Mouse (Mus musculus): ENCODE measurements around the gene Acrv1. TPM values are rescaled to one million over a fixed set of nuclear protein-coding genes. Genes with fewer than 3 reads are reported as not detected.
"Not testable (repeated sequence)": the region's sequence is repeated elsewhere in the genome, so short reads cannot be mapped to it uniquely, and the experiment has no call there.

The Acrv1 gene
- polyA plus RNA-seq (2016; fragmentation: Nextera tagmentation; extraction: Ambion mirVana), result not detected in 2 replicates

DNA sequence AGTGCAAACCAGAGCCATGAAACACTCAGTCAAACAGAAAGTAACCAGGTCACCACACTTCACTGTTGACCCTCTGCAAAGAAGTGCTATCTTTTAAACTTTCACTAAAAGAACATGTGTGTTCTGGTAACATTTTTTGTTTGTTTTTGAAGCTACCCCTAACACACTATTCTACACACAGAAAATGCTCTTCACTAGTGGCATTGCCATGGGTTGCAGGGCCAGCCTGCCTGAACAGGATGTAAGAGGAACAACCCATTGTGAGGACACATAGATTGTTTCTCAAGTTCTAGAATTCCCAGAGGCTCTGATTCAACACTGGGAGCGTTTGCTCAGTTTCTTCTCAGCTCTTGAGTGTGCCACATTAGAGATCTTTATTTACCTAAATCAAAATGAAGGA, at the start of gene Acrv1:
Acrv1 (plus strand) TSS at position 301 of the 400 bp plus-strand sequence.
- no peak within 1 kb of the TSS for H3K9ac ChIP-seq
- no peak for ATAC-seq (ENCODE audit: low FRiP score)
- 68% methylated on average over 1 of the region's 1 CpGs for WGBS

DNA sequence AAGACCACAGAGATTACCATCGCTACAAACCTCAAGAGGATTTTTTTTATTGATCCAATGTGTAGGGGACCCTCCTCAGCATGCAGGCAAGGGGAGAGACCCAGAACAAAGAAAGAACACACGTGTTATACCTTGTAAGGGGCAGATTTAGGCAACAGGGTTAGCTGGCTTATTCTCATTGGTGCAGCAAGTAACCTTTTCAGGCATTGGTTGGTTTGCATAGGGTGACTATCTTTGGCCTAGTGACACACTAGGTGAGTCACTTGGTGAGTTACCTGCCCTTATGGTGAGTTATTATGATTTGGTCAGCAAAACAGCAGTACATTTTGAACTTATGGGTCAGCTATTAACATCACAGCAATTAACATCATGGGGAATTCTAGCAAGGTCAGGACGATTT, 49.7 kb upstream of the Acrv1 start, which contains the start of gene A630095E13Rik:
A630095E13Rik (minus strand) TSS at position 101 of the 400 bp plus-strand sequence.
- H3K4me2 ChIP-seq (replicated peaks); H3K27ac ChIP-seq; H3K27me3 ChIP-seq; H3K4me1 ChIP-seq; H3K36me3 ChIP-seq; H3K9ac ChIP-seq; H3K4me3 ChIP-seq; H3K9me3 ChIP-seq (replicated peaks); ATAC-seq (ENCODE audit: low FRiP score): not testable (repeated sequence)
- WGBS, result 64% methylated on average over 3 of the region's 3 CpGs

More for the DNA sequence above, at the start of gene Acrv1:
- Histone ChIP-seq H3K9me3 (replicated peaks) (no peaks in the 10 kb centered on the region), H3K36me3 (no peaks in the 10 kb centered on the region), H3K4me3 (no peak within 1 kb of the TSS), H3K27ac (no peak within 1 kb of the TSS), H3K27me3 (no peaks in the 10 kb centered on the region), H3K4me2 (replicated peaks) (no peak within 1 kb of the TSS), H3K4me1 (no peaks in the 10 kb centered on the region)

DNA sequence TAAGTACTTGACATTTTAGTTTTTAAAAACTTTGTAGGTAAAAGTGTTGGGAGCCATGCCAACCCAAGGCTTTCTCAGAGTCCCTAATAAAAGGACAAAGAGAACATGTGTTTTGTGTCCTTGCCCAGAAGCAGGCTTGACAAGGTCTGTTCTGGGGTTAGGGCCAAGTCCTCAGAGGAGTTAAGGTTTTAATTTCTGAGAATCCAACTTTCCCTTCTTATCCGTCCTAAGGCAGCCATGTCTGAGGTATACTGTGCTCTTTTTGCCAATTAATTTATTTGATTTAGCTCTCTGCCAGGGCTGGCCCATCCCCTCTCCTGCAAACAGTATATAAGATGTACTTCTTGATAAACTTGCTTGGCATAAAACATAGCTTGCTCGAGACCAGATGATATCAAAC, 11.6 kb upstream of the Acrv1 start:
- no peak overlapping the region for H3K27ac ChIP-seq
- no peak overlapping the region for H3K4me3 ChIP-seq
- H3K36me3 ChIP-seq, result no peaks in the 10 kb centered on the region
- H3K9me3 ChIP-seq (replicated peaks), result no peaks in the 10 kb centered on the region
- no peak overlapping the region for H3K9ac ChIP-seq
- no peaks in the 10 kb centered on the region for H3K4me1 ChIP-seq
- no peaks in the 10 kb centered on the region for H3K27me3 ChIP-seq
- ATAC-seq (ENCODE audit: low FRiP score), result no peak
- WGBS, result 78% methylated on average over 2 of the region's 2 CpGs
- no peak overlapping the region for H3K4me2 ChIP-seq (replicated peaks)

DNA sequence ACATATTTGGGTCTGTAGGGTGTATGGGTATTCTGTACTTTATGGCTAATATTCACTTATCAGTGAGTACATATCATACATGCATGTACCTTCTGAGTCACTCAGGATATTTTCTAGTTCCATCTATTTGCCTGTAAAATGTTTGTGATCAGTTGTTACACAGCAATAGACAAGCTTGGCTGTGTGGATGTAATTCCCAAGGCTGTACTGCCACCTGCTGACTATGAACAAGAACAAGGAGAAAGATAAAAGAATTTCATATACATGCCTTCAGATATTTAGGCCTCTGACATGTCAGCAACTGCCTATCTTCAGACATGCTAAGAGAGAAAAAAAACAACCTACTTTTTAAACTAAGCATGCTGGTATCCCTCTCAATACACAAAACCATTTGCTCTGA, 5.7 kb upstream of the Acrv1 start:
- Histone ChIP-seq H3K4me1 (no peaks in the 10 kb centered on the region), H3K9ac (no peak overlapping the region), H3K36me3 (no peaks in the 10 kb centered on the region), H3K4me3 (no peak overlapping the region), H3K4me2 (replicated peaks) (no peak overlapping the region), H3K27me3 (no peaks in the 10 kb centered on the region), H3K27ac (no peak overlapping the region), H3K9me3 (replicated peaks) (no peaks in the 10 kb centered on the region)
- ATAC-seq (ENCODE audit: low FRiP score), result no peak

DNA sequence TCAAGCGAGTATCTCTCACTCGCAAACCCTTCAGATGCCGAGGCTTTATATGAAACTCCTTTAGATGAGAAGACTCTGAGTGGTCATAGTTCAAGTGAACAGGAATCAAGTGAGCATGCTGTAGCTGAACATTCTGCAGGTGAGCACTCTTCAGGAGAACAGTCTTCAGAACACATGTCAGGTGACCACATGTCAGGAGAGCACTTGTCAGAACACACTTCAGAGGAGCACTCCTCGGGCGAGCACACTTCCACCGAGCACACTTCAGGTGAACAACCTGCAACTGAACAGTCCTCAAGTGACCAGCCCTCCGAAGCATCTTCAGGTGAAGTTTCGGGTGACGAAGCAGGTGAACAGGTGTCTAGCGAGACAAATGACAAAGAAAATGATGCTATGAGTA, 1.3 kb downstream of the Acrv1 start:
- Histone ChIP-seq H3K27ac (no peak overlapping the region), H3K27me3 (no peaks in the 10 kb centered on the region), H3K9me3 (replicated peaks) (no peaks in the 10 kb centered on the region), H3K36me3 (no peaks in the 10 kb centered on the region), H3K4me1 (no peaks in the 10 kb centered on the region), H3K4me3 (no peak overlapping the region), H3K4me2 (replicated peaks) (no peak overlapping the region), H3K9ac (no peak overlapping the region)
- ATAC-seq (ENCODE audit: low FRiP score), result no peak
- 93% methylated on average over 10 of the region's 10 CpGs for WGBS

DNA sequence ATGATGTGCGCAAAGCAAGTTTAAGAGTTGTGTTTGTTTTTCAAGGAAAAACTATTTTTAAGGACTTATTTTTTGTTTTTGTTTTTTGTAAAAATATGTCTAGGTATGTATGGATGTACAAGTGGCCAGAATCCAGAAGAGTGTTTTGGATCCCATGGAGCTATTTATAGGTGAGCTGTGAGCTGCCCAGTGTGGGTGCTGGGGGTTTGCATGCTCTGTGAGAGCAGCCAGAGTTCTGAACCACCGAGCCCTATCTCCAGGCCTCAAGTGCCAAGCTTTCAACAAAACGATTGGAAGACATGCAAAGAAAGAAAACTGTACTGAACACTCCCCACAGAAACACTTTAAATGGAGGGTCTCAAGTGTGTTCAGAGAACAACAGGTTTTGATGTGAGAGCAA, 12.9 kb downstream of the Acrv1 start:
- 85% methylated on average over 3 of the region's 3 CpGs for WGBS
- Histone ChIP-seq H3K4me2 (replicated peaks) (no peak overlapping the region), H3K4me1 (no peaks in the 10 kb centered on the region), H3K27me3 (no peaks in the 10 kb centered on the region), H3K4me3 (no peak overlapping the region), H3K36me3 (peaks cover 5% of the 10 kb centered on the region; the same call in 1 of the 2 replicates), H3K27ac (no peak overlapping the region), H3K9ac (no peak overlapping the region), H3K9me3 (replicated peaks) (no peaks in the 10 kb centered on the region)
- ATAC-seq (ENCODE audit: low FRiP score), result no peak

DNA sequence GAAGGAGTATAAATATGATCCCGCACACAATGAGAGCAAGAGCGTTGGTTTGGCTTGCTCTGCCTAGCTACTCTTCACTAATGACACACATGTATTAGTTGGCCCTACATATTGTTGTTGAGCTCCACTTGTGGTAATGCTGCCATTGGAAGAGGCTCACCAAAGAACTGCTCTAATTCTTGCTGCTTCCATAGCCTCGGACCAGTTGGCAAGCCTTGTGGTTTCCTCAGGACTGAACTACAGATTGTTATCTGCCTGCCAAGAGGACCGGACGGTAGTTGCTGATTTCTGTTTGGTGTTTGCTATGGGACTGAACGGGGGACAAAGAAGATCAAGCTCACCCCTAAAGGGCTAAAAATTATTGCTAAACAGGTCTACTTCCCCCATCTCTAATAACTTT, 14.3 kb downstream of the Acrv1 start:
- H3K9ac ChIP-seq, result no peak overlapping the region
- no peak overlapping the region for H3K27ac ChIP-seq
- H3K4me3 ChIP-seq, result no peak overlapping the region
- peaks cover 5% of the 10 kb centered on the region; the same call in 1 of the 2 replicates for H3K36me3 ChIP-seq
- no peaks in the 10 kb centered on the region for H3K9me3 ChIP-seq (replicated peaks)
- no peaks in the 10 kb centered on the region for H3K27me3 ChIP-seq
- no peak overlapping the region for H3K4me2 ChIP-seq (replicated peaks)
- no peaks in the 10 kb centered on the region for H3K4me1 ChIP-seq
- 94% methylated on average over 6 of the region's 6 CpGs for WGBS
- no peak for ATAC-seq (ENCODE audit: low FRiP score)

DNA sequence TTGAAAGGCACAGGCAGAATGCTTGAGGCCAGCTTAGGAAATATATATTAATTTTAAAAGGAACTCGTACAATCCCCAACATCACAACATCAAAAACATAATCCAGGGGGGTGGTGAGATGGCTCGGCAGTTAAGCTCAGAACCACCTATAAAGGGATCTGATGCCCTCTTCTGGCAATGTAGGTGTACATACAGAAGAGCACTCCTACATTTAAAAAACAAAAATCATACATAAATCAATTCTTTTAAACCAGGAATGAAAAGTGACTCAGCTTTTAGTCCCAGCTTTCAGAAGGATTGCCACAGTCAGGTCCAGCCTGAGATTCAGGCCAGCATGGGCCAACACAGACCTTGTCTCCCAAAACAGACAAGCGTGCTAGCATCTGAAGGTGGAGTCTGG, 23.6 kb downstream of the Acrv1 start:
- WGBS, result 81% methylated on average over 3 of the region's 3 CpGs
- H3K36me3 ChIP-seq, result peaks cover 21% of the 10 kb centered on the region

DNA sequence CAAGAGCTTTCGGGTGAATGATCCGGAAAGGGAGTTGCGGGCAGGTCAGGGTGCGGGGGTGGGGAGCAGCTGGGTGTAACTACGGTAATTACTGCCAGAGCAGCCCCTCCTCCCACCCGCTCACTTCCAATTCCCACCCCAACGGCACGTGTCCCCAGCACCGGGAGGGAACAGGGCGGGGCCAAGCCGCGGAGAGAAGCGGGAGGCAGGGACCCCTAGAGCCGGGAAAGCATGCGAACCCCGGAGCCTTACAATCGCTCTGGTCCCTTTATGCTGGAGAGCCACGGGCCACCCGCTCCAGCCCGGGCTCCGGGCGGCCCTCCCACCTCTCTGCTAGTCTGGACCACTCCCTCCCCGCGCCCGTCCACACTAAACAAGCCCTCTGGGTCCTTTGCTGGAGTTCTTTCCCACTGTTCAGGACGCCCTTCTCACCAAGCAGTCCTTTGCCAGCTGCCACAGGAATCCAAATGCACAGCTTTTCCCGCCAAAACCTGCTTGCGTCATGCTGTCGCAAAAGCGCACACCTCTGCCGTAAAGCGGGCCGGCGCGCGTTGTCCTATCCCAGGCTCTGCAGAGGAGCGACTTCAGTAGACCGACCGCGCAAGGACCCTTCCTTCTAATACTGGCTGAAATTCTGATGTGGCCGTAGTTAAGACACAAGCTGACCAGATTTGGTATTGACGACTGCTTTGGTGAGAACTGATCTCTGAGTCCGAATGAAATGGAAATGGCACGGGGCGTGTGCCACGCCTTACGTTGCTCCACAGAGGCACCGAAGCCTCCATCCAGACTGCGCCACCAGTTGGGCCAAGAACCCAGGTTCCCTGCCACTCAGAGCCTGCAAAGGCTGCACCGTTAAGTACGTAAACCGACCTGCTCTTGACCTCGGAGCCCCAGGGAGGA, 33.4 kb downstream of the Acrv1 start:
- WGBS, result under 1% methylated on average over 53 of the region's 53 CpGs
- Histone ChIP-seq H3K4me2 (replicated peaks) (peak overlapping the region; percentile 95), H3K9me3 (replicated peaks) (no peaks in the 10 kb centered on the region), H3K4me1 (peaks cover 10% of the 10 kb centered on the region), H3K27me3 (no peaks in the 10 kb centered on the region), H3K36me3 (peaks cover 13% of the 10 kb centered on the region), H3K27ac (peak overlapping the region; percentile 85), H3K9ac (peak overlapping the region; percentile 64), H3K4me3 (peak overlapping the region; percentile 56)
- peak; percentile 96 for ATAC-seq (ENCODE audit: low FRiP score)

More for the DNA sequence above, 23.6 kb downstream of the Acrv1 start:
- H3K27me3 ChIP-seq, result no peaks in the 10 kb centered on the region
- H3K9me3 ChIP-seq (replicated peaks), result no peaks in the 10 kb centered on the region
- no peak overlapping the region for H3K27ac ChIP-seq
- H3K4me3 ChIP-seq, result no peak overlapping the region
- no peak for ATAC-seq (ENCODE audit: low FRiP score)
- H3K9ac ChIP-seq, result no peak overlapping the region
- H3K4me1 ChIP-seq, result no peaks in the 10 kb centered on the region
- no peak overlapping the region for H3K4me2 ChIP-seq (replicated peaks)

DNA sequence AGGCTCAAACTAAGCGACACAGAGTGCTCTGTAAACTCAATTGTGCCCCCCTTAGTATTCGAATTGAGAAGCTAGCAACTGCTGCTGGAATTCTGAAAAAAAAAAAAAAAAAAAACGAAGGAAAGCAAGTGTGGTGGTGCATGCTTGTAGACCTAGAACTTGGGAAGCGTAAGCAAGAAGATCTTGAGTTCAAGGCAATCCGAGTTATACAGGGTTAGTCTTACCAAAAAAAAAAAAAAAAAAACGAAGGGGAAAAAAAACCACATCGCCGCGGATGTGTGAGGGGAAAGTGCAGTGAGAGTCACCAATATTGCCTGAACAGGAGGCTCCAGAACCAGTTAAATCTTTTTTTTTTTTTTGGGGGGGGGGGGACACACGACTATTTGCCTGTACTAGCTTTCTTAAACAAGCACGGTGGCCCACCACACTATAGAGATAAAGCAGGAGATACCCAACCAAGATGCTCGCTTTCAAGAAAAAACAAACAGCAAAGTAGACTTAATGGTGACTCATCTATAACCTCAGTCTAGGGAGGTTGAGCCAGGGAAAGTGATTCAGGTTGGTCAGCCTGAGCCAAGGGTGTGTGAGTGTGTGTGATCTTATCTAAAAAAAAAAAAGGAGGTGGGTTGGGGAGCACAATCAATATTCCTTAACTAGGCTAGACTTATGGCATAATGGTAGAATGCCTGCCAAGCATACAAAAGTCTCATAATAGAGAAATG, 34.2 kb downstream of the Acrv1 start, which contains the start of gene Chek1:
Chek1 (minus strand) TSS at position 32 of the 722 bp plus-strand sequence.
- Histone ChIP-seq H3K9ac (peak within 1 kb of the TSS; percentile 64), H3K9me3 (replicated peaks) (no peaks in the 10 kb centered on the region), H3K36me3 (peaks cover 10% of the 10 kb centered on the region; the same call in 1 of the 2 replicates), H3K27me3 (no peaks in the 10 kb centered on the region), H3K27ac (peak within 1 kb of the TSS; percentile 85), H3K4me2 (replicated peaks) (peak within 1 kb of the TSS; percentile 95), H3K4me3 (peak within 1 kb of the TSS; percentile 56), H3K4me1 (peaks cover 10% of the 10 kb centered on the region)
- WGBS, result 9% methylated on average over 12 of the region's 12 CpGs
- ATAC-seq (ENCODE audit: low FRiP score), result no peak

Measured in hindbrain, embryonic 12.5 days (tissue).